Mouse (Mus musculus): Measurements from ENCODE around the gene 6430548M08Rik. TPM values are rescaled to one million over a fixed set of nuclear protein-coding genes. Genes with fewer than 3 reads are reported as not detected.
A peak's percentile ranks its signal among the peaks of the same experiment; 100 is the strongest.

The 6430548M08Rik gene
- polyA plus RNA-seq, 1 experiment = 8.4 TPM

- H3K36me3 ChIP-seq (ENCODE audit: control insufficient read depth, insufficient read depth, low read length) = no peaks in the 10 kb centered on the region
- H3K4me3 ChIP-seq (ENCODE audit: insufficient read depth, low read depth, low read length) = no peak overlapping the region
- no peak for TF ChIP-seq CTCF (conservative IDR thresholded peaks at IDR 0.05; ENCODE audit: insufficient read depth, insufficient read length, low read depth, low read length)
- TF ChIP-seq POLR2A (IDR thresholded peaks at IDR 0.05; ENCODE audit: low read depth, low read length) = no peak
- H3K4me1 ChIP-seq (ENCODE audit: control insufficient read depth, insufficient read depth, low read length) = peaks cover 4% of the 10 kb centered on the region; the same call in 1 of the 2 replicates
- DNase-seq = peak; percentile 95
- WGBS = 30% methylated on average over 9 of the region's 9 CpGs
- no peaks in the 10 kb centered on the region for H3K27me3 ChIP-seq (replicated peaks; ENCODE audit: control insufficient read depth, insufficient read depth, low read length)
- peak overlapping the region; percentile 74 for H3K27ac ChIP-seq (ENCODE audit: insufficient read depth, low read depth, low read length)
These were observed 9.2 kb upstream of the 6430548M08Rik start for GRCm38 (mm10) chr8:120104721-120105272.

- Histone ChIP-seq H3K4me3 (ENCODE audit: insufficient read depth, low read depth, low read length) (no peak overlapping the region), H3K36me3 (ENCODE audit: control insufficient read depth, insufficient read depth, low read length) (no peaks in the 10 kb centered on the region), H3K4me1 (ENCODE audit: control insufficient read depth, insufficient read depth, low read length) (peaks cover 6% of the 10 kb centered on the region; the same call in 1 of the 2 replicates), H3K27ac (ENCODE audit: insufficient read depth, low read depth, low read length) (no peak overlapping the region), H3K27me3 (replicated peaks; ENCODE audit: control insufficient read depth, insufficient read depth, low read length) (no peaks in the 10 kb centered on the region)
- WGBS = 41% methylated on average over 3 of the region's 3 CpGs
- TF ChIP-seq CTCF (conservative IDR thresholded peaks at IDR 0.05; ENCODE audit: insufficient read depth, insufficient read length, low read depth, low read length) (no peak), POLR2A (IDR thresholded peaks at IDR 0.05; ENCODE audit: low read depth, low read length) (no peak)
- DNase-seq = no peak
These were observed 4.8 kb upstream of the 6430548M08Rik start for GRCm38 (mm10) chr8:120109149-120109548.

- Histone ChIP-seq H3K27me3 (replicated peaks; ENCODE audit: control insufficient read depth, insufficient read depth, low read length) (no peaks in the 10 kb centered on the region), H3K4me3 (ENCODE audit: insufficient read depth, low read depth, low read length) (no peak overlapping the region), H3K4me1 (ENCODE audit: control insufficient read depth, insufficient read depth, low read length) (peaks cover 6% of the 10 kb centered on the region; the same call in 1 of the 2 replicates), H3K36me3 (ENCODE audit: control insufficient read depth, insufficient read depth, low read length) (no peaks in the 10 kb centered on the region), H3K27ac (ENCODE audit: insufficient read depth, low read depth, low read length) (no peak overlapping the region)
- TF ChIP-seq POLR2A (IDR thresholded peaks at IDR 0.05; ENCODE audit: low read depth, low read length) = no peak
- TF ChIP-seq CTCF (conservative IDR thresholded peaks at IDR 0.05; ENCODE audit: insufficient read depth, insufficient read length, low read depth, low read length) = no peak
- DNase-seq = no peak
- WGBS = 93% methylated on average over 4 of the region's 4 CpGs
These were observed 3.0 kb upstream of the 6430548M08Rik start for GRCm38 (mm10) chr8:120110966-120111365.

GRCm38 (mm10) chr8:120111382-120111781 is 2.6 kb upstream of the 6430548M08Rik start:
- no peak overlapping the region for H3K4me3 ChIP-seq (ENCODE audit: insufficient read depth, low read depth, low read length)
- DNase-seq = no peak
- H3K27me3 ChIP-seq (replicated peaks; ENCODE audit: control insufficient read depth, insufficient read depth, low read length) = no peaks in the 10 kb centered on the region
- TF ChIP-seq POLR2A (IDR thresholded peaks at IDR 0.05; ENCODE audit: low read depth, low read length) (no peak), CTCF (conservative IDR thresholded peaks at IDR 0.05; ENCODE audit: insufficient read depth, insufficient read length, low read depth, low read length) (no peak)
- H3K36me3 ChIP-seq (ENCODE audit: control insufficient read depth, insufficient read depth, low read length) = no peaks in the 10 kb centered on the region
- peaks cover 6% of the 10 kb centered on the region; the same call in 1 of the 2 replicates for H3K4me1 ChIP-seq (ENCODE audit: control insufficient read depth, insufficient read depth, low read length)
- WGBS = 78% methylated on average over 4 of the region's 4 CpGs
- no peak overlapping the region for H3K27ac ChIP-seq (ENCODE audit: insufficient read depth, low read depth, low read length)

GRCm38 (mm10) chr8:120112535-120112934 is 1.4 kb upstream of the 6430548M08Rik start:
- Histone ChIP-seq H3K27me3 (replicated peaks; ENCODE audit: control insufficient read depth, insufficient read depth, low read length) (no peaks in the 10 kb centered on the region), H3K4me1 (ENCODE audit: control insufficient read depth, insufficient read depth, low read length) (peaks cover 6% of the 10 kb centered on the region; the same call in 1 of the 2 replicates), H3K27ac (ENCODE audit: insufficient read depth, low read depth, low read length) (peak overlapping the region; percentile 92), H3K4me3 (ENCODE audit: insufficient read depth, low read depth, low read length) (no peak overlapping the region), H3K36me3 (ENCODE audit: control insufficient read depth, insufficient read depth, low read length) (no peaks in the 10 kb centered on the region)
- TF ChIP-seq CTCF (conservative IDR thresholded peaks at IDR 0.05; ENCODE audit: insufficient read depth, insufficient read length, low read depth, low read length) (no peak), POLR2A (IDR thresholded peaks at IDR 0.05; ENCODE audit: low read depth, low read length) (no peak)
- DNase-seq = no peak
- 66% methylated on average over 5 of the region's 5 CpGs for WGBS

- peak overlapping the region; percentile 92 for H3K27ac ChIP-seq (ENCODE audit: insufficient read depth, low read depth, low read length)
- H3K36me3 ChIP-seq (ENCODE audit: control insufficient read depth, insufficient read depth, low read length) = no peaks in the 10 kb centered on the region
- TF ChIP-seq POLR2A (IDR thresholded peaks at IDR 0.05; ENCODE audit: low read depth, low read length) = no peak
- no peak for TF ChIP-seq CTCF (conservative IDR thresholded peaks at IDR 0.05; ENCODE audit: insufficient read depth, insufficient read length, low read depth, low read length)
- H3K4me3 ChIP-seq (ENCODE audit: insufficient read depth, low read depth, low read length) = peak overlapping the region; percentile 60
- WGBS = 2% methylated on average over 10 of the region's 10 CpGs
- H3K4me1 ChIP-seq (ENCODE audit: control insufficient read depth, insufficient read depth, low read length) = peaks cover 6% of the 10 kb centered on the region; the same call in 1 of the 2 replicates
- no peaks in the 10 kb centered on the region for H3K27me3 ChIP-seq (replicated peaks; ENCODE audit: control insufficient read depth, insufficient read depth, low read length)
- DNase-seq = peak; percentile 86
These were observed 646 bp upstream of the 6430548M08Rik start for GRCm38 (mm10) chr8:120113306-120113705.

GRCm38 (mm10) chr8:120114315-120114841 is 426 bp downstream of the 6430548M08Rik start:
- no peak for TF ChIP-seq CTCF (conservative IDR thresholded peaks at IDR 0.05; ENCODE audit: insufficient read depth, insufficient read length, low read depth, low read length)
- no peak for TF ChIP-seq POLR2A (IDR thresholded peaks at IDR 0.05; ENCODE audit: low read depth, low read length)
- Histone ChIP-seq H3K27ac (ENCODE audit: insufficient read depth, low read depth, low read length) (no peak overlapping the region), H3K27me3 (replicated peaks; ENCODE audit: control insufficient read depth, insufficient read depth, low read length) (no peaks in the 10 kb centered on the region), H3K4me1 (ENCODE audit: control insufficient read depth, insufficient read depth, low read length) (peaks cover 6% of the 10 kb centered on the region; the same call in 1 of the 2 replicates), H3K36me3 (ENCODE audit: control insufficient read depth, insufficient read depth, low read length) (no peaks in the 10 kb centered on the region), H3K4me3 (ENCODE audit: insufficient read depth, low read depth, low read length) (peak overlapping the region; percentile 67)
- DNase-seq = peak; percentile 34
- 2% methylated on average over 46 of the region's 46 CpGs for WGBS
